Mouse (Mus musculus) lung, embryonic 15.5 days (tissue): ENCODE measurements at regions not wholly inside any gene's neighbourhood (a gene's known extent, or its start where the extent isn't known, plus 50 kb on each side); places are given as distances from the start of the nearest gene placed in this dataset.

ENCODE experiments used
- ATAC-seq: fragments of 200-750 bp; cut with Nextera tagmentation; 2 replicates; pipeline ENCODE4 v1.8.0; 2017; ENCODE audit warnings: moderate number of reproducible peaks, borderline replicate concordance; ENCODE audit not compliant: low FRiP score, low TSS enrichment; ENCODE audit errors: extremely low read depth
- H3K27ac ChIP-seq: fragments of 300-500 bp; sonication (generic); 2 replicates; pipeline ENCODE4 v1.5.1; 2015; ENCODE audit warnings: moderate library complexity, mild to moderate bottlenecking, inconsistent platforms
- H3K27me3 ChIP-seq: fragments of 300-500 bp; sonication (generic); 2 replicates; pipeline ENCODE4 v1.6.1; 2015; ENCODE audit warnings: inconsistent platforms
- H3K36me3 ChIP-seq: fragments of 300-500 bp; sonication (generic); 2 replicates; pipeline ENCODE4 v1.6.1; 2015; ENCODE audit warnings: inconsistent platforms
- H3K4me1 ChIP-seq: fragments of 300-500 bp; sonication (generic); 2 replicates; pipeline ENCODE4 v1.6.1; 2015; ENCODE audit warnings: inconsistent platforms
- H3K4me2 ChIP-seq: fragments of 300-500 bp; sonication (generic); 2 replicates; pipeline ENCODE4 v1.6.1; 2015; ENCODE audit warnings: inconsistent platforms, mild to moderate bottlenecking, moderate library complexity
- H3K4me3 ChIP-seq: fragments of 300-500 bp; sonication (generic); 2 replicates; pipeline ENCODE4 v1.5.1; 2015; ENCODE audit warnings: mild to moderate bottlenecking, inconsistent platforms
- H3K9ac ChIP-seq: fragments of 300-500 bp; sonication (generic); 2 replicates; pipeline ENCODE4 v1.6.1; 2015; ENCODE audit warnings: inconsistent platforms
- H3K9me3 ChIP-seq: fragments of 300-500 bp; sonication (generic); 2 replicates; pipeline ENCODE4 v1.6.1; 2016; ENCODE audit warnings: inconsistent platforms
- WGBS: fragments of 180-500 bp; shearing (Covaris S2); methylation state at CpG from one replicate; pipeline ENCODE4 v1.1.7; 2015; 5-methylcytosine and 5-hydroxymethylcytosine counted together

DNA sequence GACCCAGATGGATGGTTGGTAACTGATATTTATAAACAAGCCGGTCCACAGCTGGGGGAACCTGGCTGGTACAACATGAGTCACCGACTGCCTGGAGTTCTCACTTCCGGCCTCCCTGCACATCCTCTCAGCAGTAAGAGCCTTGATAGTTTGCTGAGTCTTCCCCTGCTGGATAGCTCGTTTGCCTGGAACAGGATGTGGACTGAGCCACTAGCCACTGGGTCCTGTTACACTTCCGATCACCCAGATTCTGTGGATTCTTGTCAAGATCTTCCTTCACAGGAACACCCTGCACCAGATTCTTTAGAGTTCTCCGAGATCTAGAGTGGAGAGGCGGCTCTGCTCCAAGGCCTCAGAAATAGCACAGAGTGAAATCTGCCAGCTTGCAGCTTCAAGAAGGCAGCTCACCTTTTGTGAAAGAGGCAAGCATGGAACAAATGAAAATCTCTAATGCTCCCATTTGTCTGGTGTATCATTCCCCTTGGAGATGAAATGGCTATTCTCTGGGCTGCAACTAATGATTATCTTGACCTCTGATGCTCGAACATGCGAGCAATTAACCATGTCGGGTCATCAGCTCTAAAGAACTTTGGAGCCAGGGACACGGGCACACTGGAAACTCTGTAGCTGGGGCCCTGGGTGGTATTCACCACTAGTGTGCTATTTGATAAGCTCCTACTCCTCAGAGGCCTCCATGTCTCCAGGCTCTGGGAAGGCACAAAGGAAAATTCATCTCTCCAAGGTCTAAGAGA, 90.3 kb upstream of the Selenok start:
- Histone ChIP-seq H3K4me2 (no peak overlapping the region), H3K4me1 (peaks cover 14% of the 10 kb centered on the region; the same call in 1 of the 2 replicates), H3K27me3 (no peaks in the 10 kb centered on the region), H3K4me3 (no peak overlapping the region), H3K9ac (no peak overlapping the region), H3K27ac (no peak overlapping the region), H3K9me3 (no peaks in the 10 kb centered on the region), H3K36me3 (no peaks in the 10 kb centered on the region)
- WGBS = 54% methylated on average over 11 of the region's 11 CpGs
- ATAC-seq = no peak

- peaks cover 14% of the 10 kb centered on the region; the same call in 1 of the 2 replicates for H3K4me1 ChIP-seq
- H3K9me3 ChIP-seq = no peaks in the 10 kb centered on the region
- ATAC-seq = no peak
- no peaks in the 10 kb centered on the region for H3K36me3 ChIP-seq
- WGBS = 85% methylated on average over 7 of the region's 7 CpGs
- H3K4me2 ChIP-seq = no peak overlapping the region
- no peak overlapping the region for H3K27ac ChIP-seq
- H3K9ac ChIP-seq = no peak overlapping the region
- no peaks in the 10 kb centered on the region for H3K27me3 ChIP-seq
- H3K4me3 ChIP-seq = no peak overlapping the region
Measured at GRCm38 (mm10) chr14:29878423-29878800, 89.7 kb upstream of the Selenok start.

DNA sequence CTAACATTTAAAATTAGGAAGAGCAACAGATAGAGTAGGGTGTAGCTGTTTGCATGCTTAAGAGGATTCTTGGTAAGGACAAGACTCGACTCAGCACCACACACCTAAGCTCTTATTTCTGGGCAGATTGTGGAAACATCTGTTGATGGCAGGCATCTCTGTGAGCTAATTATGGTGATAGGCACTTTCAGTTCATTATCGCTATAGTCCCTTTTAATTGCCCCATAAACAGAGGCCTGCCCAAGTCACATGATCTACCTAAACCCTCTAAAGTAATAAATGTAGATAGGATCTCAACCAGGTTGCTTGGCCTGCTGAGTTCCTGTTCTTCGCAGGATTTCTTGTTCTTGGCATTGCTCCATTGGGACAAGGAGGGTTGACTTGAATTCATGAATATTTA, 88.8 kb upstream of the Selenok start:
- Histone ChIP-seq H3K9ac (no peak overlapping the region), H3K27ac (no peak overlapping the region), H3K27me3 (no peaks in the 10 kb centered on the region), H3K9me3 (no peaks in the 10 kb centered on the region), H3K4me2 (no peak overlapping the region), H3K36me3 (no peaks in the 10 kb centered on the region), H3K4me1 (peaks cover 14% of the 10 kb centered on the region; the same call in 1 of the 2 replicates), H3K4me3 (no peak overlapping the region)
- ATAC-seq = no peak
- 92% methylated on average over 3 of the region's 3 CpGs for WGBS

- Histone ChIP-seq H3K9ac (no peak overlapping the region), H3K27me3 (no peaks in the 10 kb centered on the region), H3K4me3 (no peak overlapping the region), H3K27ac (no peak overlapping the region), H3K36me3 (no peaks in the 10 kb centered on the region), H3K9me3 (no peaks in the 10 kb centered on the region), H3K4me1 (peaks cover 8% of the 10 kb centered on the region; the same call in 1 of the 2 replicates), H3K4me2 (no peak overlapping the region)
- no peak for ATAC-seq
- WGBS = 57% methylated on average over 11 of the region's 11 CpGs
Measured at GRCm38 (mm10) chr14:29882666-29883344, 85.3 kb upstream of the Selenok start.

GRCm38 (mm10) chr14:29895332-29895988, 72.6 kb upstream of the Selenok start:
- H3K4me3 ChIP-seq = no peak overlapping the region
- ATAC-seq = peak; percentile 94
- H3K36me3 ChIP-seq = no peaks in the 10 kb centered on the region
- H3K4me2 ChIP-seq = no peak overlapping the region
- H3K9ac ChIP-seq = no peak overlapping the region
- no peaks in the 10 kb centered on the region for H3K27me3 ChIP-seq
- WGBS = 59% methylated on average over 2 of the region's 2 CpGs
- peaks cover 18% of the 10 kb centered on the region for H3K4me1 ChIP-seq
- peak overlapping the region; percentile 30; the same call in 1 of the 2 replicates for H3K27ac ChIP-seq
- H3K9me3 ChIP-seq = no peaks in the 10 kb centered on the region

DNA sequence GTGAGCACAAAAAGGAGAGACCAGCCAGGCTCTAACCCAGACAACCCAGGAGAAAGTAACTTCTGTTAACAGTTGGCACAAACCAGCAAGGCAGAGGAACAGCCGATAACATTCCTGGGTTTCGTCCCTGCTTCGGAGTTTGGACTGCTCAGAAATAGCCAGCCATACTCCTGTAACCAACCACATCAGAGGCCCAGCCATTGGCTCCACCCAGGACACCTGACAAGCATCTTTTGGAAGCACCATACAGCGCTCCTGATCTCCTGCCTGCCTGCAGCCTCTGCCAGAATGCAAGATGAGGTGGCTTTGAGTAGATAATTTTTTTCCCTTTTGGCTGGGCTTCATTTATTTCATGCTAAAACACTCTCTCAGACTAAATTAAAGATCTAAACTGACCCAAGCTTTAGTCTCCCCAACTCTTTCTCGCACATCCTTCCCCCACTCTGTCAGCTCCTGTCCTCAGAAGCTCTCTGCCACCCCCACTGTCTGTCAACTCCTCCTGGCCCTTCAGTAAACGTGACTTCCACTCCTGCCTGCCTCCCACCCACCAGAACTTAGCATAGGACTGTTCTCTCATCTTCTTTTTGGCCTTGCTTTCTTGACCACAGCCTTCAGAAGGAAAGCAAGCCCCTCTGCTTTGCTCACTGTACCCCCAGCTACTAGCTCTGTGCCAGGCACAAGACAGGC, 72.0 kb upstream of the Selenok start:
- Histone ChIP-seq H3K27me3 (no peaks in the 10 kb centered on the region), H3K9ac (no peak overlapping the region), H3K27ac (peak overlapping the region; percentile 30; the same call in 1 of the 2 replicates), H3K4me2 (no peak overlapping the region), H3K36me3 (no peaks in the 10 kb centered on the region), H3K9me3 (no peaks in the 10 kb centered on the region), H3K4me1 (peaks cover 18% of the 10 kb centered on the region), H3K4me3 (no peak overlapping the region)
- ATAC-seq = 0 out of 2 replicates have a peak, but pooled peaks have one; percentile 37
- 33% methylated on average over 6 of the region's 6 CpGs for WGBS

- no peak overlapping the region for H3K27ac ChIP-seq
- no peaks in the 10 kb centered on the region for H3K27me3 ChIP-seq
- WGBS = 68% methylated on average over 6 of the region's 6 CpGs
- H3K4me1 ChIP-seq = peaks cover 4% of the 10 kb centered on the region
- no peaks in the 10 kb centered on the region for H3K9me3 ChIP-seq
- ATAC-seq = no peak
- no peak overlapping the region for H3K4me2 ChIP-seq
- no peak overlapping the region for H3K4me3 ChIP-seq
- H3K36me3 ChIP-seq = no peaks in the 10 kb centered on the region
- no peak overlapping the region for H3K9ac ChIP-seq
Measured at GRCm38 (mm10) chr14:29900931-29901330, 67.2 kb upstream of the Selenok start.

DNA sequence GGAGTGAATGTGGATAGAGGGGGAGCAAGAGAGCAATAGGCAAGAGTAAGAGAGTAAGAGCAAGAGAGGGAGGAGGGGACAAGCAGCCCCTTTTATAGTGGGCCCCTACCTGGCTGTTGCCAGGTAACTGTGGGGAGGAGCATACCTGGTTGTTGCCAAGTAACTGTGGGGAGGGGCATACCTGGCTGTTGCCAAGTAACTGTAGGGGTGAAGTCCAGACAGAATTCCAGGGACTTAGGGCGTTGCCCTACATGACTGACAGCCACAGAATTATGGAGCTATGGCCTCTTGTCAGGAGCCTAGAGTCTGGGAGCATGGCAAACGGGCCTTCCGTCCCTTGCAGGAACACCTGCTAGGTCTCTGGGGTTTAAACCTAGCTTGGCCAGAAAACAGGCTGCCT, 64.5 kb upstream of the Selenok start:
- no peak overlapping the region for H3K9ac ChIP-seq
- no peak overlapping the region for H3K4me2 ChIP-seq
- no peak for ATAC-seq
- H3K27ac ChIP-seq = no peak overlapping the region
- 58% methylated on average over 3 of the region's 3 CpGs for WGBS
- no peaks in the 10 kb centered on the region for H3K36me3 ChIP-seq
- no peaks in the 10 kb centered on the region for H3K9me3 ChIP-seq
- H3K4me1 ChIP-seq = no peaks in the 10 kb centered on the region
- H3K4me3 ChIP-seq = no peak overlapping the region
- H3K27me3 ChIP-seq = no peaks in the 10 kb centered on the region

GRCm38 (mm10) chr14:29904856-29905255, 63.3 kb upstream of the Selenok start:
- no peaks in the 10 kb centered on the region for H3K27me3 ChIP-seq
- no peaks in the 10 kb centered on the region for H3K9me3 ChIP-seq
- no peak overlapping the region for H3K27ac ChIP-seq
- WGBS = 70% methylated on average over 6 of the region's 6 CpGs
- no peaks in the 10 kb centered on the region for H3K36me3 ChIP-seq
- H3K9ac ChIP-seq = no peak overlapping the region
- no peak for ATAC-seq
- H3K4me2 ChIP-seq = no peak overlapping the region
- no peaks in the 10 kb centered on the region for H3K4me1 ChIP-seq
- no peak overlapping the region for H3K4me3 ChIP-seq

DNA sequence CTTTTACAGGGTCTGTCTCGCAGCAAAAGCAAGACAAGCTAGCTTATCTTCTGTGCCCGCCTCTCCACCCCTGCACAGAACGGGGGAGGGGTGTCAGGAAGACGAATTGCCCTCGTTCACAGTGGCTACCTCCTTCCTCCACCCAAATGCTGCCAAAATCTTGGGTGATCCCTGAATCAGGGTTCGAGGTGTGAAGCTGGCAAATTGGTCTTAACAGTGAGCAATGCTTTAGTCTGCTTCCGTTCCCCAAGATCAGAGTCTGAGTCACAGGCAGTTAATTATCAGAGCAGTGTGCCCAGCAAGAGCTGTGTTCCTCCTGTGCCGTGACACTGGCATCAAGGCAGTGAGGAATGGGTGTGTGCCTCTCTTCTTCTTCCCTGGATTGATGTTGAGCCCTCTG, 58.4 kb upstream of the Selenok start:
- Histone ChIP-seq H3K4me1 (no peaks in the 10 kb centered on the region), H3K27me3 (no peaks in the 10 kb centered on the region), H3K4me3 (no peak overlapping the region), H3K27ac (no peak overlapping the region), H3K4me2 (no peak overlapping the region), H3K36me3 (no peaks in the 10 kb centered on the region), H3K9me3 (no peaks in the 10 kb centered on the region), H3K9ac (no peak overlapping the region)
- 14% methylated on average over 8 of the region's 8 CpGs for WGBS
- ATAC-seq = no peak
